Mouse (Mus musculus): Measurements from ENCODE around the gene Gm4491.
"Not testable (repeated sequence)": the region's sequence is repeated elsewhere in the genome, so short reads cannot be mapped to it uniquely, and the experiment has no call there.

Gm4491 gene

GRCm38 (mm10) chr14:57084180-57084668 is 31.5 kb downstream of the Gm4491 start:
- no peak for DNase-seq (ENCODE audit: low read depth, low spot score)

- no peak for DNase-seq (ENCODE audit: low read depth, low spot score)
Observed at GRCm38 (mm10) chr14:57082863-57083262, 32.8 kb downstream of the Gm4491 start.

GRCm38 (mm10) chr14:57075537-57075936 is 40.1 kb downstream of the Gm4491 start:
- DNase-seq (ENCODE audit: low read depth, low spot score) = no peak

- DNase-seq (ENCODE audit: low read depth, low spot score) = not testable (repeated sequence)
Observed at GRCm38 (mm10) chr14:57069906-57070305, 45.8 kb downstream of the Gm4491 start.

GRCm38 (mm10) chr14:57066053-57066452 is 49.6 kb downstream of the Gm4491 start:
- no peak for DNase-seq (ENCODE audit: low read depth, low spot score)

Data from embryo, embryonic 11.5 days (tissue).